Mouse (Mus musculus): ENCODE measurements around the gene Klk1b26. TPM values are rescaled to one million over a fixed set of nuclear protein-coding genes. Genes with fewer than 3 reads are reported as not detected.

The Klk1b26 gene
- polyA plus RNA-seq (2012; rRNA removed) = not detected in 2 replicates

DNA sequence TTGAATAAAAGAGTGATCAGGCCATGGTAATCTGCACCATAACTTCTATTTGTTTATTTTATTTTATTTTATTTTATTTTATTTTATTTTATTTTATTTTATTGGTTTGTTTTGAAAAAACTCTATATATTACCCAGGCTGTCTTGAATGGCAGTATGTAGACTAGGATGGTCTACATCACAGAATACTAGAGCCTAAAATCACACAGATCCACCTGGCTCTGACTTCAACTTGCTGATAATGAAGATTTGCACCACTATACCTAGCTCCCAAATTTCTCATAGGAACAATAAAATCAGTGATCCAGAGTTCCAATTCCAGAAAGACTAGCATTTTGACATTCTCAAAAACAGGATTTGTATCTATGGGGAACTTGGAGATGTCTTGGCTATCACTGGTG is at the start of gene Klk1b26:
Gene Klk1b26 (plus strand): TSS at position 301 of the 400 bp plus-strand sequence.

DNA sequence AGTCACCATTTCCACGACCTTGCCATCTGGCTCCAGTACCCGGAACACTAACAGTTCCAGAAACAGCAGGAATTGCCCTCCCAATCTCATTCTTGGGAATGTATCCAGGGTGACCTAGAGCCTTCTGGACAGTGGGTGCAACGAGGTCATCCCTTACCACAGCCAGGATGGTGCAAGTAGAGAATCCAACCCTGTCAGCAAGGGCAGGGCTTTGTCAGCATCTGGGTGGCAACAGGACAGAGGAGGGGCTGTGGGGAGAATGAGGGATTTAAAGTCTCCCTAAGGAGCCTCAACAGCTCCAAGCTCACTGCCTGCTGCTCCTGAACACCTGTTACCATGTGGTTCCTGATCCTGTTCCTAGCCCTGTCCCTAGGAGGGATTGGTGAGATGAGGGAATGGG is 45.5 kb upstream of the Klk1b26 start, which contains the start of gene Klk1b1:
Gene Klk1b1 (plus strand): TSS at position 301 of the 400 bp plus-strand sequence.

DNA sequence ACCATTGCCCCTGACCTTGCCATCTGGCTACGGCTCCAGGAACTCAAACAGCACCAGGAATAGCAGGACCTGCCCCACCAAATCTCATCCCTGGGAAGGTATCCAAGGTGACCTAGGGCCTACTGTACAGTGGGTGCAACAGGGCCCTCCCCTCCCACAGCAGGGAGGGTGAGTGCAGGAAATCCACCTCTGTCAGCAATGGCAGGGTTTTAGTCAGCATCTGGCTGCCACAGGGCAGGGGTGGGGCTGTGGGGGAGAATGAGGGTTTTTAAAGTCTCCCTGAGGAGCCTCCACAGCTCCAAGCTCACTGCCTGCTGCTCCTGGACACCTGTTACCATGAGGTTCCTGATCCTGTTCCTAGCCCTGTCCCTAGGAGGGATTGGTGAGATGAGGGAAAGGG is 36.2 kb upstream of the Klk1b26 start, which contains the start of gene Klk1b9:
Gene Klk1b9 (plus strand): TSS at position 301 of the 400 bp plus-strand sequence.

DNA sequence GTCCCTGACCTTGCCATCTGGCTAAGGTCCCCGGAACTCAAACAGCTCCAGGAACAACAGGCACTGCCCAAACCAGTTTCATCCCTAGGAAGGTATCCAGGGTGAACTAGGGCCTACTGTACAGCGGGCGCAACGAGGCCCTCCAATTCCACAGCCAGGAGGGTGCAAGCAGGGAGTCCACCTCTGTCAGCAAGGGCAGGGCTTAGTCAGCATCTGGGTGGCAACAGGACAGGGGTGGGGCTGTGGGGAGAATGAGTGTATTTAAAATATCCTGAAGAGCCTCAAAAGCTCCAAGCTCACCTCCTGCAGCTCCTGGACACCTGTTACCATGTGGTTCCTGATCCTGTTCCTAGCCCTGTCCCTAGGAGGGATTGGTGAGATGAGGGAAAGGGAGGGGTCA is 16.4 kb upstream of the Klk1b26 start, which contains the start of gene Klk1b11:
Gene Klk1b11 (plus strand): TSS at position 301 of the 400 bp plus-strand sequence.

DNA sequence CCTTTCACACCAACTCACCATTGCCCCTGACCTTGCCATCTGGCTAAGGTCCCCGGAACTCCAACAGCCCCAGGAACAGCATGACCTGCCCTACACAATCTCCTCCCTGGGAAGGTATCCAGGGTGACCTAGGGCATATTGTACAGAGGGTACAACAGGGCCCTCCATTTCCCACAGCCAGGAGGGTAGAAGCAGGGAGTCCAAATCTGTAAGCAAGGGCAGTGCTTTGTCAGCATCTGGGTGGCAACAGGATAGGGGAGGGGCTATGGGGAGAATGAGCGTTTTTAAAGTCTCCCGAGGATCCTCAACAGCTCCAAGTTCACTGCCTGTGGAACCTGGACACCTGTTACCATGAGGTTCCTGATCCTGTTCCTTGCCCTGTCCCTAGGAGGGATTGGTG is 40.0 kb downstream of the Klk1b26 start, which contains the start of gene Klk1b27:
Gene Klk1b27 (plus strand): TSS at position 301 of the 400 bp plus-strand sequence.

Other genes with a start within 250 kb of the Klk1b26 start
- gene Klk12, start 243.3 kb upstream of the Klk1b26 start, polyA plus RNA-seq (2012; rRNA removed) = not detected in 2 replicates
- gene Klk11, start 237.6 kb upstream of the Klk1b26 start, polyA plus RNA-seq (2012; rRNA removed) = not detected in 2 replicates
- 0.18 and 0.27 TPM in 2 replicates for gene Klk10, start 231.1 kb upstream of the Klk1b26 start, polyA plus RNA-seq (2012; rRNA removed)
- 0.04 TPM in 1 of 2 replicates, not detected in the other for gene Klk9, start 220.3 kb upstream of the Klk1b26 start, polyA plus RNA-seq (2012; rRNA removed)
- gene Klk8, start 214.6 kb upstream of the Klk1b26 start, polyA plus RNA-seq (2012; rRNA removed) = 9.3 TPM in 2 replicates
- 0.07 and 0.12 TPM in 2 replicates for gene Klk7, start 200.9 kb upstream of the Klk1b26 start, polyA plus RNA-seq (2012; rRNA removed)
- 0.17 TPM in 1 of 2 replicates, not detected in the other for gene Klk6, start 187.7 kb upstream of the Klk1b26 start, polyA plus RNA-seq (2012; rRNA removed)
- 0.05 and 0.07 TPM in 2 replicates for gene Klk5, start 170.2 kb upstream of the Klk1b26 start, polyA plus RNA-seq (2012; rRNA removed)
- gene Klk4, start 131.0 kb upstream of the Klk1b26 start, polyA plus RNA-seq (2012; rRNA removed) = 0.15 TPM in 1 of 2 replicates, not detected in the other
- not detected in 2 replicates for gene Klk15, start 78.4 kb upstream of the Klk1b26 start, polyA plus RNA-seq (2012; rRNA removed)
- gene Klk1b8, start 61.5 kb upstream of the Klk1b26 start, polyA plus RNA-seq (2012; rRNA removed) = not detected in 2 replicates
- not detected in 2 replicates for gene Klk1b1, start 45.4 kb upstream of the Klk1b26 start, polyA plus RNA-seq (2012; rRNA removed)
- not detected in 2 replicates for gene Klk1b9, start 36.1 kb upstream of the Klk1b26 start, polyA plus RNA-seq (2012; rRNA removed)
- gene Klk1b11, start 16.3 kb upstream of the Klk1b26 start, polyA plus RNA-seq (2012; rRNA removed) = not detected in 2 replicates
- not detected in 2 replicates for gene Klk1b27, start 40.1 kb downstream of the Klk1b26 start, polyA plus RNA-seq (2012; rRNA removed)
- gene Klk1b21, start 90.2 kb downstream of the Klk1b26 start, polyA plus RNA-seq (2012; rRNA removed) = not detected in 2 replicates
- gene Klk1b22, start 100.5 kb downstream of the Klk1b26 start, polyA plus RNA-seq (2012; rRNA removed) = not detected in 2 replicates
- gene Klk1b16, start 124.6 kb downstream of the Klk1b26 start, polyA plus RNA-seq (2012; rRNA removed) = not detected in 2 replicates
- 0.07 and 0.10 TPM in 2 replicates for gene Klk1b24, start 176.1 kb downstream of the Klk1b26 start, polyA plus RNA-seq (2012; rRNA removed)
- not detected in 2 replicates for gene Klk1b3, start 186.0 kb downstream of the Klk1b26 start, polyA plus RNA-seq (2012; rRNA removed)
- not detected in 2 replicates for gene Klk1b4, start 195.3 kb downstream of the Klk1b26 start, polyA plus RNA-seq (2012; rRNA removed)
- gene Klk1b5, start 203.8 kb downstream of the Klk1b26 start, polyA plus RNA-seq (2012; rRNA removed) = not detected in 2 replicates
- 0.17 TPM in 1 of 2 replicates, not detected in the other for gene Klk1, start 213.2 kb downstream of the Klk1b26 start, polyA plus RNA-seq (2012; rRNA removed)
- gene Gm36864, start 224.0 kb downstream of the Klk1b26 start, polyA plus RNA-seq (2012; rRNA removed) = not detected in 2 replicates
- gene 1700028J19Rik, start 234.5 kb downstream of the Klk1b26 start, polyA plus RNA-seq (2012; rRNA removed) = 0.86 and 1.6 TPM in 2 replicates
- gene 2410002F23Rik, start 234.6 kb downstream of the Klk1b26 start, polyA plus RNA-seq (2012; rRNA removed) = 151 and 244 TPM in 2 replicates
- not detected in 2 replicates for gene Acp4, start 245.2 kb downstream of the Klk1b26 start, polyA plus RNA-seq (2012; rRNA removed)
- 0.78 TPM in 1 of 2 replicates, not detected in the other for gene Gm15517, start 249.3 kb downstream of the Klk1b26 start, polyA plus RNA-seq (2012; rRNA removed)

Data from central nervous system, embryonic 11.5 days (tissue).